Mouse (Mus musculus) midbrain, embryonic 16.5 days (tissue): ENCODE measurements at regions not wholly inside any gene's neighbourhood (a gene's known extent, or its start where the extent isn't known, plus 50 kb on each side); places are given as distances from the start of the nearest gene placed in this dataset.
"Not testable (repeated sequence)": the region's sequence is repeated elsewhere in the genome, so short reads cannot be mapped to it uniquely, and the experiment has no call there.

Experiments
- ATAC-seq: fragments of 200-750 bp; cut with Nextera tagmentation; 2 replicates; pipeline ENCODE4 v1.8.0; 2017; ENCODE audit warnings: moderate TSS enrichment
- H3K27ac ChIP-seq: fragments of 300-500 bp; sonication (generic); 2 replicates; pipeline ENCODE4 v1.5.1; 2014; ENCODE audit warnings: mild to moderate bottlenecking, low read length, mixed read lengths
- H3K27me3 ChIP-seq: fragments of 300-500 bp; sonication (generic); 2 replicates; pipeline ENCODE4 v1.6.1; 2014; ENCODE audit warnings: low read depth, low read length, mixed read lengths; ENCODE audit not compliant: control insufficient read depth, insufficient read depth
- H3K36me3 ChIP-seq: fragments of 300-500 bp; sonication (generic); 2 replicates; pipeline ENCODE4 v1.6.1; 2014; ENCODE audit warnings: mild to moderate bottlenecking, low read length, moderate library complexity, mixed read lengths; ENCODE audit not compliant: control insufficient read depth, insufficient read depth
- H3K4me1 ChIP-seq: fragments of 300-500 bp; sonication (generic); 2 replicates; pipeline ENCODE4 v1.6.1; 2014; ENCODE audit warnings: mild to moderate bottlenecking, low read length, mixed read lengths; ENCODE audit not compliant: control insufficient read depth, insufficient read depth
- H3K4me2 ChIP-seq: fragments of 300-500 bp; sonication (generic); 2 replicates; pipeline ENCODE4 v1.6.1; 2014; ENCODE audit warnings: mild to moderate bottlenecking, low read length, mixed read lengths
- H3K4me3 ChIP-seq: fragments of 300-500 bp; sonication (generic); 2 replicates; pipeline ENCODE4 v1.5.1; 2014; ENCODE audit warnings: low read depth, mild to moderate bottlenecking, low read length, moderate library complexity, mixed read lengths
- H3K9ac ChIP-seq: fragments of 300-500 bp; sonication (generic); 2 replicates; pipeline ENCODE4 v1.6.1; 2014; ENCODE audit warnings: low read depth, low read length, mixed read lengths
- H3K9me3 ChIP-seq: fragments of 300-500 bp; sonication (generic); replicated peaks from 2 replicates; pipeline ENCODE4 v1.6.1; 2014; ENCODE audit warnings: mild to moderate bottlenecking, low read length, mixed read lengths; ENCODE audit not compliant: control insufficient read depth, poor library complexity, severe bottlenecking
- WGBS: fragments of 180-500 bp; shearing (Covaris S2); extraction: QIAGEN DNeasy Blood & Tissue Kit; methylation state at CpG from one replicate; pipeline ENCODE4 v1.1.7; 2014; 5-methylcytosine and 5-hydroxymethylcytosine counted together

- WGBS = 74% methylated on average over 16 of the region's 16 CpGs
- Histone ChIP-seq H3K9ac (no peak overlapping the region), H3K36me3 (no peaks in the 10 kb centered on the region), H3K9me3 (no peaks in the 10 kb centered on the region), H3K4me2 (no peak overlapping the region), H3K27me3 (no peaks in the 10 kb centered on the region), H3K27ac (no peak overlapping the region), H3K4me1 (no peaks in the 10 kb centered on the region; the same call in 1 of the 2 replicates), H3K4me3 (no peak overlapping the region)
- no peak for ATAC-seq
Measured at GRCm38 (mm10) chr17:63718972-63719715, 143.7 kb upstream of the Fer start.

GRCm38 (mm10) chr17:63719771-63720170 is 143.1 kb upstream of the Fer start:
- WGBS = 75% methylated on average over 4 of the region's 4 CpGs
- no peak overlapping the region for H3K9ac ChIP-seq
- no peak overlapping the region for H3K4me3 ChIP-seq
- no peak overlapping the region for H3K4me2 ChIP-seq
- no peak overlapping the region for H3K27ac ChIP-seq
- H3K27me3 ChIP-seq = no peaks in the 10 kb centered on the region
- no peaks in the 10 kb centered on the region for H3K36me3 ChIP-seq
- ATAC-seq = no peak
- no peaks in the 10 kb centered on the region; the same call in 1 of the 2 replicates for H3K4me1 ChIP-seq
- H3K9me3 ChIP-seq = no peaks in the 10 kb centered on the region

GRCm38 (mm10) chr17:63720883-63721282 is 142.0 kb upstream of the Fer start:
- Histone ChIP-seq H3K36me3 (no peaks in the 10 kb centered on the region), H3K9me3 (no peaks in the 10 kb centered on the region), H3K4me3 (no peak overlapping the region), H3K27ac (no peak overlapping the region), H3K4me2 (no peak overlapping the region), H3K4me1 (no peaks in the 10 kb centered on the region; the same call in 1 of the 2 replicates), H3K27me3 (no peaks in the 10 kb centered on the region), H3K9ac (no peak overlapping the region)
- ATAC-seq = no peak
- 30% methylated on average over 4 of the region's 4 CpGs for WGBS

- 81% methylated on average over 12 of the region's 12 CpGs for WGBS
Measured at GRCm38 (mm10) chr17:63722434-63723004, 140.3 kb upstream of the Fer start.

GRCm38 (mm10) chr17:63738206-63738605 is 124.7 kb upstream of the Fer start:
- Histone ChIP-seq H3K4me3 (no peak overlapping the region), H3K36me3 (no peaks in the 10 kb centered on the region), H3K27me3 (no peaks in the 10 kb centered on the region), H3K27ac (no peak overlapping the region), H3K4me2 (no peak overlapping the region), H3K9ac (no peak overlapping the region), H3K9me3 (no peaks in the 10 kb centered on the region), H3K4me1 (no peaks in the 10 kb centered on the region)
- no peak for ATAC-seq
- 100% methylated on average over 1 of the region's 1 CpGs for WGBS

More at GRCm38 (mm10) chr17:63722434-63723004, 140.3 kb upstream of the Fer start:
- no peak for ATAC-seq
- H3K27me3 ChIP-seq = no peaks in the 10 kb centered on the region
- H3K9me3 ChIP-seq = no peaks in the 10 kb centered on the region
- H3K4me3 ChIP-seq = no peak overlapping the region
- H3K27ac ChIP-seq = no peak overlapping the region
- H3K36me3 ChIP-seq = no peaks in the 10 kb centered on the region
- H3K4me1 ChIP-seq = no peaks in the 10 kb centered on the region
- no peak overlapping the region for H3K4me2 ChIP-seq
- H3K9ac ChIP-seq = no peak overlapping the region

- H3K27me3 ChIP-seq = no peaks in the 10 kb centered on the region
- H3K4me1 ChIP-seq = no peaks in the 10 kb centered on the region
- no peaks in the 10 kb centered on the region for H3K36me3 ChIP-seq
- H3K9me3 ChIP-seq = no peaks in the 10 kb centered on the region
- no peak overlapping the region for H3K4me3 ChIP-seq
- no peak overlapping the region for H3K9ac ChIP-seq
- H3K4me2 ChIP-seq = no peak overlapping the region
- WGBS = 86% methylated on average over 2 of the region's 2 CpGs
- H3K27ac ChIP-seq = no peak overlapping the region
- ATAC-seq = no peak
Measured at GRCm38 (mm10) chr17:63739710-63740109, 123.2 kb upstream of the Fer start.

GRCm38 (mm10) chr17:63749257-63749656 is 113.6 kb upstream of the Fer start:
- WGBS = 95% methylated on average over 5 of the region's 10 CpGs
- not testable (repeated sequence) for H3K9me3 ChIP-seq, ATAC-seq

GRCm38 (mm10) chr17:63754399-63754798 is 108.5 kb upstream of the Fer start:
- Histone ChIP-seq H3K9me3 (peaks cover 5% of the 10 kb centered on the region; the same call in 1 of the 2 replicates), H3K4me3 (no peak overlapping the region), H3K36me3 (no peaks in the 10 kb centered on the region), H3K27ac (no peak overlapping the region), H3K4me1 (peaks cover 3% of the 10 kb centered on the region; the same call in 1 of the 2 replicates), H3K4me2 (no peak overlapping the region), H3K9ac (no peak overlapping the region), H3K27me3 (no peaks in the 10 kb centered on the region)
- WGBS = 80% methylated on average over 2 of the region's 2 CpGs
- ATAC-seq = no peak

More at GRCm38 (mm10) chr17:63749257-63749656, 113.6 kb upstream of the Fer start:
- H3K27ac ChIP-seq, H3K36me3 ChIP-seq, H3K27me3 ChIP-seq, H3K4me2 ChIP-seq, H3K4me1 ChIP-seq, H3K4me3 ChIP-seq, H3K9ac ChIP-seq: not testable (repeated sequence)
